Mouse (Mus musculus): Measurements from ENCODE around the gene Onecut1. TPM values are rescaled to one million over a fixed set of nuclear protein-coding genes. Genes with fewer than 3 reads are reported as not detected.

Onecut1 gene
- polyA plus RNA-seq, 1 experiment from 2014 or later, result 2.0 TPM

- no peak overlapping the region for H3K9ac ChIP-seq
- no peak for ATAC-seq (ENCODE audit: insufficient read depth)
These were observed 16.0 kb downstream of the Onecut1 start for GRCm38 (mm10) chr9:74877709-74878108.

GRCm38 (mm10) chr9:74887866-74888265, 26.1 kb downstream of the Onecut1 start:
- no peaks in the 10 kb centered on the region for H3K36me3 ChIP-seq (replicated peaks)
- H3K27ac ChIP-seq (replicated peaks), result no peak overlapping the region
- no peak overlapping the region for H3K4me2 ChIP-seq
- H3K4me3 ChIP-seq (replicated peaks), result no peak overlapping the region
- no peak for ATAC-seq (ENCODE audit: insufficient read depth)
- 49% methylated on average over 4 of the region's 4 CpGs for WGBS (ENCODE audit: insufficient replicate concordance)
- no peak overlapping the region for H3K9ac ChIP-seq
- no peaks in the 10 kb centered on the region for H3K9me3 ChIP-seq (replicated peaks)
- H3K4me1 ChIP-seq (replicated peaks), result no peaks in the 10 kb centered on the region
- H3K27me3 ChIP-seq, result no peaks in the 10 kb centered on the region

More at GRCm38 (mm10) chr9:74877709-74878108, 16.0 kb downstream of the Onecut1 start:
- H3K36me3 ChIP-seq (replicated peaks), result no peaks in the 10 kb centered on the region
- H3K27me3 ChIP-seq, result no peaks in the 10 kb centered on the region; the same call in 1 of the 2 replicates
- no peak overlapping the region for H3K4me3 ChIP-seq (replicated peaks)
- no peaks in the 10 kb centered on the region for H3K4me1 ChIP-seq (replicated peaks)
- H3K9me3 ChIP-seq (replicated peaks), result no peaks in the 10 kb centered on the region
- 49% methylated on average over 2 of the region's 2 CpGs for WGBS (ENCODE audit: insufficient replicate concordance)
- H3K27ac ChIP-seq (replicated peaks), result no peak overlapping the region
- no peak overlapping the region for H3K4me2 ChIP-seq

- no peak overlapping the region for H3K4me3 ChIP-seq (replicated peaks)
- no peaks in the 10 kb centered on the region for H3K9me3 ChIP-seq (replicated peaks)
- no peaks in the 10 kb centered on the region for H3K27me3 ChIP-seq
- H3K36me3 ChIP-seq (replicated peaks), result no peaks in the 10 kb centered on the region
- ATAC-seq (ENCODE audit: insufficient read depth), result no peak
- H3K9ac ChIP-seq, result no peak overlapping the region
- 67% methylated on average over 7 of the region's 7 CpGs for WGBS (ENCODE audit: insufficient replicate concordance)
- no peaks in the 10 kb centered on the region for H3K4me1 ChIP-seq (replicated peaks)
- H3K27ac ChIP-seq (replicated peaks), result no peak overlapping the region
- H3K4me2 ChIP-seq, result no peak overlapping the region
These were observed 35.0 kb downstream of the Onecut1 start for GRCm38 (mm10) chr9:74896742-74897141.

- H3K9ac ChIP-seq, result no peak overlapping the region
- no peaks in the 10 kb centered on the region for H3K36me3 ChIP-seq (replicated peaks)
- no peak overlapping the region for H3K4me2 ChIP-seq
- WGBS (ENCODE audit: insufficient replicate concordance), result 59% methylated on average over 4 of the region's 4 CpGs
- H3K9me3 ChIP-seq (replicated peaks), result no peaks in the 10 kb centered on the region
- no peak overlapping the region for H3K4me3 ChIP-seq (replicated peaks)
- no peak for ATAC-seq (ENCODE audit: insufficient read depth)
- no peak overlapping the region for H3K27ac ChIP-seq (replicated peaks)
- H3K4me1 ChIP-seq (replicated peaks), result no peaks in the 10 kb centered on the region
- H3K27me3 ChIP-seq, result no peaks in the 10 kb centered on the region
These were observed 35.8 kb downstream of the Onecut1 start for GRCm38 (mm10) chr9:74897375-74897982.

- no peak overlapping the region for H3K4me2 ChIP-seq
- no peak overlapping the region for H3K4me3 ChIP-seq (replicated peaks)
- no peaks in the 10 kb centered on the region for H3K9me3 ChIP-seq (replicated peaks)
- H3K4me1 ChIP-seq (replicated peaks), result no peaks in the 10 kb centered on the region
- no peak overlapping the region for H3K9ac ChIP-seq
- no peaks in the 10 kb centered on the region for H3K27me3 ChIP-seq
- H3K36me3 ChIP-seq (replicated peaks), result no peaks in the 10 kb centered on the region
- no peak overlapping the region for H3K27ac ChIP-seq (replicated peaks)
- no peak for ATAC-seq (ENCODE audit: insufficient read depth)
- 62% methylated on average over 2 of the region's 2 CpGs for WGBS (ENCODE audit: insufficient replicate concordance)
These were observed 38.4 kb downstream of the Onecut1 start for GRCm38 (mm10) chr9:74900141-74900540.

DNA sequence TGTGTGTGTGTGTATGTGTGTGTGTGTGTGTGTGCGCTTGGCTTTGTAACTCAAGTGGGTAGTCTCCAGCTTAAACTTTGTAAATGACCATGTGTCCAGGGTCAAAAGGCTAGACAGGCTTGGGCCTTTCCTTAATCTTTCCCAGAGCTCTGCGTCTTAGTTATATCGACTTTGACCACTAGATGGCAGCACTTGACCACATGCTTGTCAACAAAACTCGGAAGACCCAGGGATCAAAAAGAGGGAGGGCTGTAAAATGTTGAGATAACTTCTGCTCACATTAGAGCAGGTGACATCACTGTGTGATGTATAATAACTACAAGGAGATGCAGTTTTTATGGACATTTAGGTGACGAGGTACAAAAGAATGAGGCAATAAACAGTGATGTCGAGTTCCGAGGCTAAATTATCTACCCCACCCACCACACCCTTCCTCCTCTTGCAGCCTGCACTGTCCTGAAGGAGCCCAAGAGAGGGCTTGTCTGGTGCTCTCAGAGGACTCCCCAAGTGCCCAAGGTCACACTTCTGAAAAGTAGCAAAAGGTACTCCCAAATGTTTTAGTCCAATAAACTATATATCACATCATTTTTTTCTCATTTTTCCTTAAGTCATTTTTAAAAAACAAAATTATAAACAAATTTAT, 43.3 kb downstream of the Onecut1 start:
- H3K36me3 ChIP-seq (replicated peaks), result no peaks in the 10 kb centered on the region
- H3K27ac ChIP-seq (replicated peaks), result no peak overlapping the region
- no peak overlapping the region for H3K4me3 ChIP-seq (replicated peaks)
- no peak for ATAC-seq (ENCODE audit: insufficient read depth)
- no peaks in the 10 kb centered on the region for H3K4me1 ChIP-seq (replicated peaks)
- no peaks in the 10 kb centered on the region for H3K27me3 ChIP-seq
- H3K9me3 ChIP-seq (replicated peaks), result no peaks in the 10 kb centered on the region
- no peak overlapping the region for H3K9ac ChIP-seq
- H3K4me2 ChIP-seq, result no peak overlapping the region
- WGBS (ENCODE audit: insufficient replicate concordance), result 5% methylated on average over 7 of the region's 7 CpGs

GRCm38 (mm10) chr9:74906951-74907350, 45.2 kb downstream of the Onecut1 start:
- Histone ChIP-seq H3K4me3 (replicated peaks) (no peak overlapping the region), H3K27me3 (no peaks in the 10 kb centered on the region), H3K9me3 (replicated peaks) (no peaks in the 10 kb centered on the region), H3K4me1 (replicated peaks) (no peaks in the 10 kb centered on the region), H3K9ac (no peak overlapping the region), H3K27ac (replicated peaks) (no peak overlapping the region), H3K36me3 (replicated peaks) (no peaks in the 10 kb centered on the region), H3K4me2 (no peak overlapping the region)
- WGBS (ENCODE audit: insufficient replicate concordance), result 16% methylated on average over 4 of the region's 4 CpGs
- peak; percentile 51 for ATAC-seq (ENCODE audit: insufficient read depth)

DNA sequence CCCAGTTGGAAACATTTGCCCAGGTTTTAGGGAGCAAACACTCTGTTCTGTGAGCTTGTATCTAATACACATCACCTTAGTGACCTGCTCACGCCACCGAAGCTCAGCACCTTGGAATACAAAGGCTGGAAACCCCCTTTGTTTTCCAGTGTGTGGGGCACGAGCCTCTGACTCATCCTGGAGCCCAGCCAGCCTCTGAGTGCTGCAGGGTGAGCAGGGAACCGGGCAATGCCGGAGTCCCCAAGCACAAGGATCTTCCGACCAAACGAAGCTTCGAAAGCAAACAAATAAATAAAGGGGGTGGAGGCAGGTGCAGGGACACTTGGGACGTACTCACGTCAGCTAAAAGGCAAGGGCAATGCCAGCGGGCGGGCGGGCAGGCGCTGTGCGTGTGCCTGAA, 47.5 kb downstream of the Onecut1 start:
- WGBS (ENCODE audit: insufficient replicate concordance), result 61% methylated on average over 15 of the region's 15 CpGs
- Histone ChIP-seq H3K4me3 (replicated peaks) (no peak overlapping the region), H3K4me2 (no peak overlapping the region), H3K9me3 (replicated peaks) (no peaks in the 10 kb centered on the region), H3K9ac (no peak overlapping the region), H3K36me3 (replicated peaks) (no peaks in the 10 kb centered on the region), H3K4me1 (replicated peaks) (no peaks in the 10 kb centered on the region), H3K27ac (replicated peaks) (no peak overlapping the region), H3K27me3 (no peaks in the 10 kb centered on the region)
- no peak for ATAC-seq (ENCODE audit: insufficient read depth)

GRCm38 (mm10) chr9:74910226-74910759, 48.6 kb downstream of the Onecut1 start:
- Histone ChIP-seq H3K9me3 (replicated peaks) (no peaks in the 10 kb centered on the region), H3K4me1 (replicated peaks) (no peaks in the 10 kb centered on the region), H3K36me3 (replicated peaks) (no peaks in the 10 kb centered on the region), H3K9ac (no peak overlapping the region), H3K4me2 (no peak overlapping the region), H3K27me3 (no peaks in the 10 kb centered on the region), H3K27ac (replicated peaks) (no peak overlapping the region), H3K4me3 (replicated peaks) (no peak overlapping the region)
- 56% methylated on average over 6 of the region's 6 CpGs for WGBS (ENCODE audit: insufficient replicate concordance)
- ATAC-seq (ENCODE audit: insufficient read depth), result no peak

DNA sequence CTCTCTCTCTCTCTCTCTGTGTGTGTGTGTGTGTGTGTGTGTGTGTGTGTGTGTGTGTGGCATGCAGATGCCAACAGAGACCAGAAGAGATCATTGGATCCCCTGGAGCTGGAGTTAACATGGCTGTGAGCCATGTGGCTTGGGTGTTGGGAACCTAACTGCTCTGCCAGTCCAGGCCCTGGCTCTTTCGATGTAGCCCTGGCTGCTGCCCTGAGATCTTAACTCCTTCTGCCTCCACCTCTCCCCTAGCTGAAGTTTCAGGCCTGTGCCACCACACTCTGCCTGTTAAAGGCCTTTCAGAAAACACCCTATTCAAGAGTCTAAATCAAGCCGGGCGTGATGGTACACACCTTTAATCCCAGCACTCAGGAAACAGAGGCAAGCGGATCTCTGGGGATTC, 49.7 kb downstream of the Onecut1 start:
- Histone ChIP-seq H3K27ac (replicated peaks) (no peak overlapping the region), H3K4me3 (replicated peaks) (no peak overlapping the region), H3K36me3 (replicated peaks) (no peaks in the 10 kb centered on the region), H3K9ac (no peak overlapping the region), H3K27me3 (no peaks in the 10 kb centered on the region), H3K4me2 (no peak overlapping the region), H3K9me3 (replicated peaks) (no peaks in the 10 kb centered on the region), H3K4me1 (replicated peaks) (no peaks in the 10 kb centered on the region)
- no peak for ATAC-seq (ENCODE audit: insufficient read depth)
- 68% methylated on average over 4 of the region's 4 CpGs for WGBS (ENCODE audit: insufficient replicate concordance)

- ATAC-seq (ENCODE audit: insufficient read depth), result no peak
- Histone ChIP-seq H3K4me3 (replicated peaks) (no peak overlapping the region), H3K27me3 (no peaks in the 10 kb centered on the region), H3K4me2 (no peak overlapping the region), H3K4me1 (replicated peaks) (no peaks in the 10 kb centered on the region), H3K27ac (replicated peaks) (no peak overlapping the region), H3K9me3 (replicated peaks) (no peaks in the 10 kb centered on the region), H3K36me3 (replicated peaks) (no peaks in the 10 kb centered on the region), H3K9ac (no peak overlapping the region)
- 39% methylated on average over 2 of the region's 2 CpGs for WGBS (ENCODE audit: insufficient replicate concordance)
These were observed 50.2 kb downstream of the Onecut1 start for GRCm38 (mm10) chr9:74911919-74912318.

Data from liver, embryonic 15.5 days (tissue).